Mouse (Mus musculus) thymus, postnatal 4 days (tissue): Measurements from ENCODE around the gene Srd5a1.
"Not testable (repeated sequence)": the region's sequence is repeated elsewhere in the genome, so short reads cannot be mapped to it uniquely, and the experiment has no call there.

Source experiments
- DNase-seq: peaks from one replicate; pipeline ENCODE4 v3.0.0; 2021

Gene Srd5a1

DNA sequence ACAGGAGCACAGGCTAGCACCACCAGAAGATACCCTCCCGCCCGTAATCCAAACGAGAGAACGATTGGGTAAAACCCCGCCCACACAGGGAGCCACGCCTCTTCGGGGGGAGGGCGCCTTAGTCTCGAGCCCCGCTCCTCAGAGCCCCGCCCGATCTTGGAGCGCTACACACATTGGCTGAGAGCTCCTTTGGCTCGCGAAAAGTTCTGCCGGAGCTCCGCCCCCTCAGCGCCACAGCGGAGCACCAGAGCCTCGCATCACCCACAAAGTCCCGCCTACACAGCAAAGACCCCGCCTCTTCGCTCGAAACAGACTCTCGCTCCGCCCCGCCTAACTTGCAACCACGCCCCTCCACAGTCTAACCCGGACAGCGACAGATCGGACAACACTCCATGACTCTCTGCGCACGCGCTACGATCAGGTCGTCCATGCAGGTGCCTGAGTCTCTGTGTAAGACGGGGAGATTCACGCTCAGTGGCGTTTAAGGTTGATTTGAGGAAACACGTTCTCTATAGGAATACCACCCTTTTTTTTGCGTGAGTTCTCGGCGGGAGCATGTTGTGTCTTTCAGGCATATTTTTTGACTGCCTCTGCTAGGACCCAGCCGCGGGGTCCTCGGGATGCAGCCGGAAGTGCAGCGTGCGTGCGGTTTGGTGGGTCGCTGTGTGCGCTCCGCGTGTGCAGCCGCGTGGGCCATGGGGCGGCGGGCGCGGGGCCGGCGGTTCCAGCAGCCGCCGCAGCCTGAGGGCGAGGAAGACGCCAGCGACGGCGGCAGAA is at the start of gene Srd5a1:
Gene Srd5a1 (minus strand): TSS at position 45 of the 777 bp plus-strand sequence.
- peak; percentile 99 for DNase-seq

DNA sequence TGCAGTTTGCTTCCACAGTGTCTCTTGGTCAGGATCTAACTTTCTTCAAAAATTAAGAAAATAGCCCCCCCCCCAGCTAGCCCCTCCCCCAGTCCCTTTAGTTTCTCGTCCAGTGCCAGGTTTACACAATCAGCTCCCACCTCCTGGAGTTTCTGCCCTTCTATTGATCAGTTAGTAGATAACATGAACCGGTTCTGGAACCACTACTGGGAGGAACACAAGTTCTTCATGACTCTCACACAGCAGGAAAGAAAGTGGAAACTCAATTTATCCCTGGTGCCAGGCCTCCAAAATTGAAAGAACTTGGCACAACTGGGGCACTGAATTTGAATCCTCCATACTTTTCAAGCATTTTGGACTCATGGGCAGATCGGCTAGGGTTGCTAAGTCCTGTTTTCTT is 43.3 kb upstream of the Srd5a1 start:
- no peak for DNase-seq

- no peak for DNase-seq
Measured at GRCm38 (mm10) chr13:69646481-69646880, 35.2 kb upstream of the Srd5a1 start.

DNA sequence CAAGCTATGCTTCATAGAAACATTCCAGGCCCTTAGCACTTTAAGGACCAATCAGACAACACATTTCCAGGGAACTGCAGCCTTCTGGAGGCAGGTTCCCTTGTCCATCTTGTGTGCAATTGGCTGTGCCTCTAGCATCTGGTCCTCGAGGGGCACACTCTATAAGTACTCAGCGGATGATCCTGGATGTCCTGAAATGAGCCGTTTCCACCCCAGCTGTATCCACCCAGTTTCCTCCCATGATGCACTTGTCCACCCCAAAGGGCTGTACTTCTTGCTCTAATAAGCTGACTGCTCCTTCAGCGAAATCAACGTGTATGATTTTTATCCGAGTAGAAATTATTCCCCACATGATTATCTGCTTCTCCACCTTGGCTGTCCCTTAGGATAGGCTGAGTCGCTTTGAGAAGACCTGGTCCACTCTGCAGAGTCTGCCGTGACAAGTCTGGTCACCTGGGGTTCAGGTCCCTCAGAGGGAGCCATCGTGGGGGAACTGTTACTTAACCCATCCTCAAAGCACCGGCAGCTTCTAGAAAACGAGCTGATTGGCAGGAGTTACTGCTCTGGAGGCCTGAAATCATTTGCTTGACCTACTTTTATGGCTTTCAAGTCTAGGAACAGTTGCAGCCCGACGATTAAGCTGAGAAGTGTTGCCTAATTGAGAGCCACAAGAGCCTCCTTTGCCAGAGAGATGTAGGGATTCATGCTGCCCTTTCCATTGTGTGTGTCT is 34.6 kb upstream of the Srd5a1 start:
- DNase-seq: no peak

- no peak for DNase-seq
Measured at GRCm38 (mm10) chr13:69644427-69645166, 33.4 kb upstream of the Srd5a1 start.

GRCm38 (mm10) chr13:69643937-69644336 is 32.7 kb upstream of the Srd5a1 start:
- DNase-seq: no peak

DNA sequence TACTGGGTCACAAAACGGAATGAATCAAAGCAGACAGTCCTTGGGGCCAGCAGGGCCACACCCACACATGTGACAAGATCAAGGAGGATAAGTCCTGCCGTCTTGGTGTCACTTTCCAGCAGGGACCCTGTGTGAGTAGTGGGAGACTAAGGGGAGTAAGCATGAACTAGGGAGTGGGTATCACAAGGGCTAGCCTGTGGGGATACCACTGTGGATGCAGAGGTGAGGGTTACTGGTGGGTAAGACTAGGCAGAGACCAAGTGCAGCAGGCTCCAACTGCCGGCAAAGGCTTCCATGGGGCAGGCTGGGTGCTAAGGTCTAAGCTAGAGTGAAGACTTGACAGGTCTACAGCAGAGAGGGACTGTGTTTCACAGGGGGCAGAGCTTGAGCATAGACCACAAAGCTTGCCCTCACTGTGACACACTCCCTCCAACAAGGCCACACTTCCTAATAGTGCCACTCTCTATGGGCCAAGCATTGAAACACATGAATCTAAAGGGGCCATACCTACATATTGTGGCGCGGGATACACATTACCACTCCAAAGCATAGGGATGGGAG is 31.5 kb upstream of the Srd5a1 start:
- no peak for DNase-seq

GRCm38 (mm10) chr13:69641017-69641416 is 29.8 kb upstream of the Srd5a1 start:
- DNase-seq: no peak

DNA sequence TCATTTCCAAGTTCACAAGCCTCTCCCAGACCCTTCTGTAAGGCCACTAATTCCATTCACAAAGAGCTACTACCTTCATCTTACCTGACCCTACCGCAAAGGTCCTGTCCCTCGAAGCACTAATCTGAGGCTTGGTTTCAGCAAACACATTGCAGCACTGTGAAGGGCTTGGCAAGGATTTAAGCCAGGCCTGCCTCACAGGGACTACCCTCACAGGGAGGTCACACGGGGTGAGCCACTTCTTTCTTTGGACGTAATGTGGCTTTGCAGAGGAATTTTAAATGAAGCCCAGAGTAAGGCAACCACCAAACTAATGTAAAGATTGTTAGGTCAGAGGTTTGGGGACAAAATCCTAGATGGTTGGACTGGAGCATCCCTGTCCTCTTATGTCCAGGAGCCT is 29.3 kb upstream of the Srd5a1 start:
- DNase-seq: no peak

DNA sequence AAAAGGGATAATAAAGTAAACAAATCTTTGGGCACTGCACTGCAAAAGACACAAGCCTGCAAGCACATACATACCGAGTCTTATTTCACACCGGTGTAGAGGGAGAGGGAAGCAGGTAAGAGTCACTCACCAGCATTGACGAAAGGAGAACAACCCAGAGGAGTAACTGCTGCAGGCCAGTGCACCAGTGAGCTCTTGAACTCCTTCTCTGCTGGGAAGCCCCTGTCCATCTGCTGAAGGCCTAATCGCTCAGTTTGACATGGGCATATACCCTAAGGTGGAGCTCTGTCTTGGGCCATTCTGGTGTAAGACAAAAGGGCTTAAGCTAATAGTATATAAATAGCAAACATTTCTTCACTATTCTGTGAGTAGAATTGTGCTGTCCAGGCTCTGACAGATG is 28.9 kb upstream of the Srd5a1 start:
- DNase-seq: no peak

DNA sequence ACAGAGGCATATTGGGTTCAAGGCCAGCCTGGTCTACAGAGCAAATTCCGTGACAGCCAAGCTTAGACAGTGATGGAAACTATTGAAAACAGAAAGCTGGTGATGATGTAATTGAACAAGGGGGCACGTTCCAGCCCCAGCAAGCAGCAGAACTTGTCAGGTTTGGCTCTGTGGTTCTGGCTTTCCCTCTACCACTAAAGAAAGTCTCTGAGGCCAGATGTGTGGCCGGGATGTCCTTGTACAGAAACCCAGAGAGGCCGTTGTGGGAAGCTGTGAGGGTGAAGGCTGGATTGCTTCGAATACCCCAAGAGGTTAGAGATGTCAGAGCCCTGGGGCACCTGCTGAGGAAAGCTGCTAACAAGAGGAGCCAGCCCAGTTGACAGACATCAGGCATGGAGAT is 28.0 kb upstream of the Srd5a1 start:
- DNase-seq: no peak

DNA sequence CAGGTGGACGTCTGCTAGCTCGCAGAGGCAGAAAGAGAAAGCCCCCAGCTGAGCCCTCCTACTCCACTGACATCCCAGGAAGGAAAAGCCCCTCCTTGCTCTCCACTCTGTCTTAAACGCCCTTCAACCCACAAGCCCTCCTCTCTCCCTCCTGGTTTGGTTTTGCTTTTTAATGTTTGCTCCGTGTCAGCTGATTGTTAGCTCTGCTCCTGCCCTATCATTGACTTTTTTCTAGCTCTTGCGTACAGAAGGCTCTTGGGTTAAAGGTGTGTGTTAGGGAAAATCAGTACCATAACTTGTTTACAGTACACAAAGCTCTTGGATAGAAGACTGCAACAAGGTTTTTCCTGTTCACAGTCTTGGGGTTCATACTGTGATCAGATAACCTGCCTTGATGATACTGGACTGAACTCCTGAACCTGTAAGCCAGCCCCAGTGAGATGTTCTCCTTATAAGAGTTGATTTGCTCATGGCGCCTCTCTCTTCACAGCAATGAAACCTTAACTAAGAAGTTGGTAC is 26.9 kb upstream of the Srd5a1 start:
- DNase-seq: no peak

- no peak for DNase-seq
Measured at GRCm38 (mm10) chr13:69637657-69638056, 26.4 kb upstream of the Srd5a1 start.

GRCm38 (mm10) chr13:69636816-69637215 is 25.6 kb upstream of the Srd5a1 start:
- DNase-seq: no peak

DNA sequence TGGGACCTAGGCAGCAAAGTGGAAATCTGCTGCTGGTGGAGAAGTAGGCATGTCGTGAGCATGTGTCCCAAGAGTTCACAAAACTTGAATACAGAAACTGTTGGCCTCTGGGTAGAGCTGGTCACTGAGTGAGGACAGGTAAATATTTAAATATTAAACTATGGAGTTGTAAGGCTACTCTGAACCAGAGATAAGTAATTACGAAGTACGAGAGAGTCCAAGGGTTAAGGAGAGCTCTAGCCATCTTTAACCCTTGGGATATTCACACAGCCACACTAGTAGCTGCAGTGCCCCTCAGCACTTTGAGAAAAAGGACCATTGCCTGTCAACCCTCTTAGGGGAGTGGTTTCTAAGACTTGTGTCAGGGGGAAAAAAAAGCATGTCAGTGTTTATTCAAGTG is 25.1 kb upstream of the Srd5a1 start:
- no peak for DNase-seq

- DNase-seq: not testable (repeated sequence)
Measured at GRCm38 (mm10) chr13:69635836-69636235, 24.6 kb upstream of the Srd5a1 start.

DNA sequence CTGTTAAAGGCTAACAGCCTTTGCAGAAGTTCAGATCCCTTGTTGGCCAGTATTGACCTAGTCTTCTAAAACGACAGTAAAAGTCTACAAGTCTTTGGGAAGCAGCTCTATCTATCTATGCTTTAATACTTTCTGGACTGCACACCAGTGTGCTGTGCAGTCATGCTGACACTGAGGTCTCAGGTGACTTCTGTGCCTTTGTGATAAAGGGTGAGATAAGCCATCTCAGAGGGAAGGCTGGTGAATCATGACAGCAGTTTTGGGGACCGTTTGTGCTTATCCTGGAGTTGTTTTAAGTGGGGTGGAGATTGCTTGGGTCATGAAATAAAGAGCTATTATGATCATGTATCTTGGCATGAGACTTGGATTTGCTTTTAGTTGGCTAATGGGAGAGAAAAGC is 22.7 kb upstream of the Srd5a1 start:
- no peak for DNase-seq

DNA sequence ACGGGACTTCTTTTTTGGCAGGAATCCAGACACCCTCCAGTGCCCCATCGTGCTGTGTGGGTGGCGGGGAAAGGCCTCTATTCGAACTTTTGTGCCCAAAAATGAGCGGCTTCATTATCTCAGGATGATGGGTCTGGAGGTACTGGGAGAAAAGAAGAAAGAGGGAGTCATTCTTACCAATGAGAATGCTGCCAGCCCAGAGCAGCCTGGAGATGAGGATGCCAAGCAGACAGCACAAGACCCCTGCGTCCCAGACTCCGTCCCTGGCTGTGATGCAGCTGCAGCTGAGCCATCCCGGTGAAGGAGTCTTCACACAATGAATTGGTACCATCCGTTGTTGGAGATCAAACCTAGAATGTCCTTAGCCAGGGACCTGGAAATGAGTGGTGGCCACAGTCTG is 22.3 kb upstream of the Srd5a1 start:
- no peak for DNase-seq

DNA sequence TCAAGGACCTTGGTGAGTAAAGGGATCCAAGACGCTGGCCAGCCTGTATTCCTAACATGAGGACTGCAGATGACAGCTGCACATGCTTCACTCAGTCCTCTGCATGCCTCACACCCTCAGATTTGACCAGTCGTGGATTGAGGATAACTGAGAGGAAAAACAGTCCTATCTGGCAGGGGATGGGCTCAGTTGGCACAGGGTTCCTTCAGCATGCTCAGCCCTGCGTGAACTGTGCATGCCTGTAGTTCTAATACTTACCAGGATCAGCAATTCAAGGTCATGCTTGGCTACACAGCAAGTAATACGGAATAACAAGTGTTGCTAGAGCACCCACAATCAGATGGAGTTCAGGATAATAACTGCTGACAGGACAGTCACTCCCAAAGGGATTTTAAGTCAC is 20.4 kb upstream of the Srd5a1 start:
- DNase-seq: no peak

DNA sequence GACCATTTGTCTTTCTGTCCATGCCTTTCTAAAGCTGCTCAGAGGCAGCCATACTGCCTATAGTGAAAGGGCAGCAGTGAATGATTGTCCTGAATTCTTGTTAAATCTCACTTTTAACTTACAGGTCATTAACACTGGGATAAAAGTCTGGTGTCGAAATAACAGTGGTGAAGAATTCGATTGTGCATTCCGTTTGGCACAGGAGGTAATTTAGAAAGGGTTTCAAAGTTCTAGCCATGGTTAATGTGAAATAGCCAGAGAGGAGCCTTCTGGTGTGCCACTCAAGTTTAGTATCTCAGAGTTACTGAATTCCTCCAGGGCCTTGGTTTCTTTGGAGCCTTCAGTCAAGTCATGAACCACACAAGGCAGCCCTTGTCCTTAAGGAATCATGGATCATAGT is 19.9 kb upstream of the Srd5a1 start:
- no peak for DNase-seq

DNA sequence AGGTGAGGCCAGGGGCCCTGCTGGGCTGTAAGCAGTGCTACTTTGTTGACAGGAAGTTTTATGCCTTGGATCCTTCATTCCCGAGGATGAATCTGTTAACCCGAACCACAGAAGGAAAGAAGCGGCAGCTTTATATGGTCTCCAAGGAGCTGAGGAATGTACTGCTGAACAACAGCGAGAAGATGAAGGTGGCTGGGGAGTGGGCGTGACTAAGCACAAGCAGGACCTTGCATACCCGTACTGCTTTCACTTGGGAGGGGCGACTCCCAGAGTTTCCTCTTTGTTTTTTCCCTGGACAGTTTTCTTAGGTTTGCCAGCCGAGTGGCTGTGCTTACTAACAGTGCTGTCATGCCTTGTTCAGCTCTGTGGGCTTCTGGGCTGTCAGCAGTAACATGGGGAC is 19.3 kb upstream of the Srd5a1 start:
- DNase-seq: no peak

DNA sequence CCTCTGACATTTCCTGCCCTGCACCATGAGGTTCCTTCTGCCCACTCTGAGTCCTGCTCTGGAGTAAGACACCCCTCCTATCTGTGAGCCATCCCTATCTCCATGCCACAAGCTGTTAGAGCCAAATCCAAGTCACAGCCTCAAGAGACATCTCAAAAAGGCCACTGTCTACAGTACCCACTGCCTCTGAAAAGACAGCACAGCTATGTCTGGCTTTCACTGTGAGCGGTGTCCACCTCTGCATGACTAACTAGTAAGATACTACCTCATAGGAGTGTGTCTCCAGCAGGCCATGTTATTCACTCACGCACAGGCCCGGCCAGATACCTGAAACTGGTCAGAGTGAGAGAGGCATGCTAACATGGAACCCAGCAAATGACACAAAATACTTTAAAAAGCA is 16.7 kb upstream of the Srd5a1 start:
- no peak for DNase-seq

- no peak for DNase-seq
Measured at GRCm38 (mm10) chr13:69624510-69624909, 13.3 kb upstream of the Srd5a1 start.
